Mouse (Mus musculus) ES-E14 (cell line): ENCODE data around the gene Brd1.

Experiments used
- MAFK ChIP-seq: IDR thresholded peaks from 2 replicates; pipeline ENCODE4 v1.6.1; 2014; ENCODE audit warnings: mild to moderate bottlenecking, low read depth, low read length, inconsistent platforms; ENCODE audit not compliant: insufficient read depth
- ZC3H11A ChIP-seq: IDR thresholded peaks from 2 replicates; pipeline ENCODE4 v1.6.1; 2012; ENCODE audit warnings: low read depth, mild to moderate bottlenecking, inconsistent platforms, low read length, borderline replicate concordance
- ZNF384 ChIP-seq: IDR thresholded peaks from 2 replicates; pipeline ENCODE4 v1.6.1; 2012; ENCODE audit warnings: low read depth, low read length, inconsistent platforms

DNA sequence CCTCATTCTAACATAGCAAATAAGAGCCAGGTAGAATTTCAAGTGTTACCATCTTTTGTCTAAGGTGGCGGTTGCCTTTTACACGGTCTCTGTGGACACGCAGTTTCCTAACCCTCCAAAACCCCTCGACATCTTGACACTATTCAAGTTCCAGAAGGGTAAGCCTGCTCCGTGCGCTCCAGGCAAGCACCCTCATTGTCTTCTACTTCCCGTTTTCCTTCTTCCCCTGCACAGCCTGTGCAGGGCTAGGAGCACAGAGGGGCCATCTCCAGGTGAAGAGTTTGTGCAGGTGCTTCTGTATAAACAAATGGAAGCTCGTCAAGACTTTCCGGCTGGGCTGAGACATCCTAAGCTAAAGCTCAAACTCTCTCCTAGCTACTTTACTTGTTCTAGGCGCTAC, 16.0 kb upstream of the Brd1 start:
- TF ChIP-seq ZNF384 = no peak
- TF ChIP-seq MAFK = no peak
- TF ChIP-seq ZC3H11A = no peak
